Mouse (Mus musculus) adipocyte (in vitro differentiated cells): Measurements from ENCODE around the gene Fcf1.

Experiments
- DNase-seq: peaks from one replicate; pipeline ENCODE4 v3.0.0-alpha.2; 2016; ENCODE audit warnings: low spot score

Gene Fcf1

DNA sequence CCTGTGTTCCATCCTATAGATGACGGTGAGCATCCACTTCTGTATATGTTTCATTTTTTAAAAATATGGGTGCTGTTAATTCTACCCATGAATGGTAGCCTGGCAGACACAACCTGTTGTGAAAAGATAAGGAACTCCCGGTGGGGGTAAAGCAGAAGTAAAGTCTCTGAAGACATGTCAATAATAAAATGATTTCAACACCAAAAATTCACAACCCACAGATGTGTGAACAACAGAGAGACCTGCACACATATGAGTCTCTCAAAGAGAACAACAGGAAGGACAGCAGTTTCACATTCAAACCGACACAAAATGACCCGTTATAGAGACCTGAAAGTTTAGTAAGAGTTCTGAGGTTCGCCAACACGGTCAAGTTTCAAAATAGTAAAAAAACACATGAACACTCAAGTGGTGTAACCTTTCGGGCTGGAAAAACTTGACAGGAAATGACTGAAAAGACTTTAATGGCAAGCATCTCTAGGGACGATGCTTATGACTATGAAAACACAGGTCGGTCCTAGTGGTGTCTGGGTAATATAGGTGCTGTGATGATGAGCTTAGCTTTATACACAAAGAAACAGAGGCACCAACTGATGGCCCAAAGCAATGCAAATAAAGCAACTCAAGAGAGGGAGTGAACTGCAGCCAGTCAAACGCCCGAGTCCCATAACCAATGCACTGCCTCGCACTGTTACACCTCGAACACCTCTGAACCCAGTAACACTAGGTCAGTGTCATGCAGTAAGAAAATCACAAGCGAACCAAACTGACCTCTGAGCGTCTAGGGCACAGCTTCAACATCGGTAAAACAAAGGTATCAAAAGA is 1.7 kb upstream of the Fcf1 start:
- DNase-seq, result no peak

GRCm38 (mm10) chr12:84969656-84970427 is 855 bp upstream of the Fcf1 start:
- peak; percentile 54 for DNase-seq

DNA sequence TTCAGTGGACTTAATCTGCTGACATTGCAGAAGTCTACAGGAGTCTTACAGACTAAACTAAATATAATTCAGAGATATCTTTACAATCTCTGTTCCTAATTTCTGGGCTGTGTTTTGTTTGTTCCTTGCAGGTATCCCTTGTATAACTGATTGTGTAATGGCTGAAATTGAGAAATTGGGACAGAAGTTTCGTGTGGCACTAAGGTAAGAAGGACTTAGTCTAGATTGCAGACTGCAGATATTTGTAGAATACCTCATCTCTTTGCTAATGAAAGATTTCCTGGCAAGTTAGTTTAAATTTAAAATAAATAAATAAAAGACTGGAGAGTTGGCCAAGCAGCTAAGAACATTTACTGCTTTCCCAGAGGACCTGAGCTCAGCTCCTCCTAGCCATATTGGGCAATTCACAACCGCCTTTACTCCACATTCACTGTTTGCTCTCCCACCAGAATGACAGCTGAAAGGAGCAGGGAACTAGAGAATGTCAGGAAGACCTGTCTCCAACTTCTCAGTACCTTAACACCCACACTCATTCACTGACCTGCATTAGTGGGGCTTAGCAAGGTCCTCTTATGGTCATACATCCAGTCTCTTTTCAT is 8.7 kb downstream of the Fcf1 start:
- DNase-seq, result peak; percentile 89

DNA sequence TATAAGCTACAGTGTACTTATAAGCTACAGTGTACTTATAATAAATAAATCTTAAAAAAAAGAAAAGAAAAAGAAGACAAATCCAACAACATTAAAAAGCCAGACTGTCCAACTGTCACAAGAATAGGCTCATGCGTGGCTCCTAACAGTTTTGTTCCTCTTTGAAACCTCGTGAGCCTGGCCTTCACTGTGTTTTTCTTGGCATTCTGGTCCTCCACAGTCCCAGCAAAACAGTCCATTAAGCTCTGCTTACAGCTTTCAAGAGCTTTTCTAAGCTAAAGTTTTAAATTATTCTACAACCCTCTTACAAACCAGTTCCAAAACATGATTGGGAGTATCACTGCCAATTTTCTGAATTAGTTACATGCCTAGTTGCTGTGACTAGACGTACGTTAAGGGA is 18.8 kb downstream of the Fcf1 start:
- DNase-seq, result peak; percentile 87

- DNase-seq, result no peak
Observed at GRCm38 (mm10) chr12:84995112-84995761, 24.5 kb downstream of the Fcf1 start.

DNA sequence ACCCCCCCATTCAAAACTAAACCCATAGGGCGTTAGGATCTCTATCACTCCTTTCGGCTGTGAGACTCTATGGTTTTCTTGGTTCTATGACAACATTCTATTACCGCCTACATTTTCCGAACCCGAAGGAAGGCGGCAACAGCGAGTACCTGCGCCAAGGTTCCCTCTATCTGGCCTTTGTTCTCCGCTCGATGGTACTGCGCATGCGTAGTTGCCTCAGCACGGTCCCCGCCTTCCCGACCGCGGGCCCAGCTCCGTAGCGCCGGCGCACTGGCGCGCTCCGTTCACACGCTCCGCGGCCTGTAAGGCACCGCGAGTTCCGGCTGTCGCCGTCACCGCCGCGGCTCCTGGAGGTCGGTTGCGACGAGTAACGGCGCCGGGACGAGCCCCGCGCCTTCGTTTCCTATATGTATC is 25.4 kb downstream of the Fcf1 start, which contains the start of gene Ylpm1:
Ylpm1 (plus strand) TSS at position 239 of the 414 bp plus-strand sequence.
- peak; percentile 98 for DNase-seq

- peak; percentile 48 for DNase-seq
Observed at GRCm38 (mm10) chr12:84996501-84997398, 26.1 kb downstream of the Fcf1 start.

- DNase-seq, result no peak
Observed at GRCm38 (mm10) chr12:84999053-84999452, 28.4 kb downstream of the Fcf1 start.

DNA sequence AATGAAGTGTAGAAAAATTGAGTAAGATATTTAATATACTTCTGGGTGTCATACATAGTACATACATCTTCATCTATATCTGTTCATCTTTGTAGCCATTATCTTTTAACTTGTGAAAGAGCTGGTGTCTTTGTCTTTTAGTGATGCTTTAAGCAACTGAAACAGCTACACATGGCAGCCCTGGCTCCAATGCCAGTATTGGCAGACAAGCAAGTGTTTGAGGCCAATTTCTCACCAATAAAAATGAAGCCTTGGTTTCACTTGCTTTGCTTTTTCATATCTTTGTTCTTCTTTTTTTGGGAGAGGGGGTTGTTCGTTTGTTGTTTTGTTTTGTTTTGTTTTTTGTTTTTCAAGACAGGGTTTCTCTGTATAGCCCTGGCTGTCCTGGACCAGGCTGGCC is 35.5 kb downstream of the Fcf1 start:
- peak; percentile 52 for DNase-seq

- DNase-seq, result no peak
Observed at GRCm38 (mm10) chr12:85007021-85007420, 36.3 kb downstream of the Fcf1 start.

- peak; percentile 67 for DNase-seq
Observed at GRCm38 (mm10) chr12:85009776-85010175, 39.1 kb downstream of the Fcf1 start.

GRCm38 (mm10) chr12:85010541-85010940 is 39.8 kb downstream of the Fcf1 start:
- DNase-seq, result no peak

DNA sequence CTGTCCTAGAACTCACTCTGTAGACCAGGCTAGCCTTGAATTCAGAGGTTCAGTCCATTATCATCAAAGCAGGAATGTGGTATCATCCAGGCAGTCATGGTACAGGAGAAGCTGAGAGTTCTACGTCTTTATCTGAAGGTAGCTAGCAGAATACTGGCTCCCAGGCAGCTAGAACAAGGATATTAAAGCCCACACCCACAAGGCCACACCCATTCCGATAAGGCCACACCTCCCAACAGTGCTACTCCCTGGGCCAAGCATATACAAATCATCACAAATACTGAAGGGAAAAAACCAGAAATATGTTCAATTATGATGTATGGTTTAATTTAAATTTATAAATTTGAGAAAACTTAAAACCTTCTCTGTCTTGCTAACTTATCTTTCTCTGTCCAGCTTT is 41.5 kb downstream of the Fcf1 start:
- DNase-seq, result no peak

GRCm38 (mm10) chr12:85022071-85022470 is 51.4 kb downstream of the Fcf1 start:
- DNase-seq, result no peak

DNA sequence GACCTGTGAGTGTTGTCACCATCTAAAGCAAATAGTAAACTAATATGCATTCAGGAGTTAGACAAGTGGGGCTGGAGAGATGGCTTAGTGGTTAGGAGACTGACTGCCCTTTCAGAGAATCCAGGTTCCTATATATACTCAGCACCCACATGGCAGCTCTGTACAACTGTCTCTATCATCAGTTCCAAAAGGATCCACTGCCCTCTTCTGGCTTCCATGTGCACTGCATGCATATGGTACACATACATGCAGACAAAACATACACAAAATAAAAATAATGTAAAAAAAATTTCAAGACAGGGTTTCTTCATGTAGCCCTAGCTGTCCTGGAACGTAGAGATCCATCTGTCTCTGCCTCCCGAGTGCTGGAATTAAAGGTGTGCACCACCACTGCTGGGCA is 62.0 kb downstream of the Fcf1 start:
- peak; percentile 30 for DNase-seq
